Mouse (Mus musculus) erythroblast, embryonic 14.5 days (primary cell): ENCODE data around the gene Lefty1. TPM values are rescaled to one million over a fixed set of nuclear protein-coding genes. Genes with fewer than 3 reads are reported as not detected.
A peak's percentile ranks its signal among the peaks of the same experiment; 100 is the strongest.
"Not testable (repeated sequence)": the region's sequence is repeated elsewhere in the genome, so short reads cannot be mapped to it uniquely, and the experiment has no call there.

Source experiments
- H3K27me3 ChIP-seq: 2 replicates; pipeline ENCODE4 v1.6.1; 2012; ENCODE audit warnings: inconsistent platforms; ENCODE audit not compliant: control insufficient read depth
- H3K36me3 ChIP-seq: 2 replicates; pipeline ENCODE4 v1.6.1; 2012; ENCODE audit warnings: mild to moderate bottlenecking, inconsistent platforms; ENCODE audit not compliant: control insufficient read depth
- H3K4me1 ChIP-seq: 2 replicates; pipeline ENCODE4 v1.6.1; 2012; ENCODE audit warnings: inconsistent platforms; ENCODE audit not compliant: control insufficient read depth
- H3K4me3 ChIP-seq: replicated peaks from 2 replicates; pipeline ENCODE3; 2012; ENCODE audit warnings: moderate library complexity, mild to moderate bottlenecking, inconsistent platforms
- H3K9me3 ChIP-seq: 2 replicates; pipeline ENCODE4 v1.6.1; 2012; ENCODE audit warnings: low read length, inconsistent platforms, mixed read lengths; ENCODE audit not compliant: control insufficient read depth
- GATA1 ChIP-seq: IDR thresholded peaks from 2 replicates; pipeline ENCODE4 v1.6.1; 2012; ENCODE audit warnings: low read length, inconsistent platforms, mixed read lengths
- TAL1 ChIP-seq: IDR thresholded peaks from 3 replicates; pipeline ENCODE4 v1.6.1; 2012; ENCODE audit warnings: low read length, inconsistent platforms, mixed read lengths
- polyA plus RNA-seq: library from polyadenylated mRNA; stranded (reverse); fragments of >175 nt; gene quantifications from 2 replicates; pipeline ENCODE4 v1.2.3, GENCODE M21; 2012

The Lefty1 gene
- polyA plus RNA-seq: 0.20 and 0.87 TPM in 2 replicates

- no peak for TF ChIP-seq TAL1
- no peak for TF ChIP-seq GATA1
- Histone ChIP-seq H3K9me3 (peaks cover 11% of the 10 kb centered on the region), H3K4me3 (no peak within 1 kb of the TSS), H3K4me1 (peaks cover 2% of the 10 kb centered on the region), H3K27me3 (peaks cover 82% of the 10 kb centered on the region), H3K36me3 (no peaks in the 10 kb centered on the region)
These were observed at the start of gene Lefty1 for GRCm38 (mm10) chr1:180934467-180935419. Lefty1 (plus strand) TSS chr1:180935022.

- no peak overlapping the region for H3K4me3 ChIP-seq
- H3K4me1 ChIP-seq: peaks cover 5% of the 10 kb centered on the region
- no peaks in the 10 kb centered on the region for H3K36me3 ChIP-seq
- peaks cover 54% of the 10 kb centered on the region for H3K27me3 ChIP-seq
- TF ChIP-seq GATA1 (no peak), TAL1 (no peak)
- H3K9me3 ChIP-seq: no peaks in the 10 kb centered on the region
These were observed 46.2 kb upstream of the Lefty1 start for GRCm38 (mm10) chr1:180888556-180889042.

DNA sequence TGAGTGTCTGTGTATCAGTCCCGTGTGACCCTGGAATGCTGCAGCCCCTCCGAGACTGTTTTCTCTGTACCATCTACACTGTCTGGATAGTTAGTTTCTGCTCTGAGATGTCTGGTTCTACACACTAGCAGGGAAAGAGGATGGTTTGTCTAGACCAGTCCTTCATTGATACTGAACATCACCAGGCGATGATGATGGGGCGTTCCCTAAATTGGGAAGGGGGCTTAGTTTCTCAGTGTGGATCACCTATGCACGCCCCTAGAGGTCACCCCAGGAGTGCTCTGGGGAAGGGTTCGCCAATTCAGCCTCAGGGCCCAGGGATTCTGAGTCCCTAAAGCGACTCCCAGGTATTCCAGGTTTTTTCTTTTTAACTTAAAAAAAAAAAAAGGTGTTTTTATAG lies 45.6 kb upstream of the Lefty1 start:
- Histone ChIP-seq H3K9me3 (no peaks in the 10 kb centered on the region), H3K4me3 (no peak overlapping the region), H3K27me3 (peaks cover 54% of the 10 kb centered on the region), H3K4me1 (peaks cover 5% of the 10 kb centered on the region), H3K36me3 (no peaks in the 10 kb centered on the region)
- TF ChIP-seq TAL1 (no peak), GATA1 (no peak)

GRCm38 (mm10) chr1:180889841-180890240 lies 45.0 kb upstream of the Lefty1 start:
- peaks cover 5% of the 10 kb centered on the region for H3K4me1 ChIP-seq
- peaks cover 54% of the 10 kb centered on the region for H3K27me3 ChIP-seq
- H3K4me3 ChIP-seq: no peak overlapping the region
- TF ChIP-seq TAL1: no peak
- TF ChIP-seq GATA1: no peak
- no peaks in the 10 kb centered on the region for H3K36me3 ChIP-seq
- H3K9me3 ChIP-seq: no peaks in the 10 kb centered on the region

- peaks cover 6% of the 10 kb centered on the region for H3K4me1 ChIP-seq
- H3K9me3 ChIP-seq: no peaks in the 10 kb centered on the region
- no peak within 1 kb of the TSS for H3K4me3 ChIP-seq
- TF ChIP-seq GATA1: no peak
- TF ChIP-seq TAL1: no peak
- no peaks in the 10 kb centered on the region for H3K36me3 ChIP-seq
- H3K27me3 ChIP-seq: peaks cover 56% of the 10 kb centered on the region
These were observed 42.0 kb upstream of the Lefty1 start, which contains the start of gene Lefty2 for GRCm38 (mm10) chr1:180892808-180893207. Lefty2 (plus strand) TSS chr1:180893108.

GRCm38 (mm10) chr1:180894088-180894987 lies 40.5 kb upstream of the Lefty1 start:
- H3K9me3 ChIP-seq, H3K4me3 ChIP-seq, H3K36me3 ChIP-seq: not testable (repeated sequence)
- Histone ChIP-seq H3K4me1 (peaks cover 12% of the 10 kb centered on the region), H3K27me3 (peaks cover 42% of the 10 kb centered on the region)

DNA sequence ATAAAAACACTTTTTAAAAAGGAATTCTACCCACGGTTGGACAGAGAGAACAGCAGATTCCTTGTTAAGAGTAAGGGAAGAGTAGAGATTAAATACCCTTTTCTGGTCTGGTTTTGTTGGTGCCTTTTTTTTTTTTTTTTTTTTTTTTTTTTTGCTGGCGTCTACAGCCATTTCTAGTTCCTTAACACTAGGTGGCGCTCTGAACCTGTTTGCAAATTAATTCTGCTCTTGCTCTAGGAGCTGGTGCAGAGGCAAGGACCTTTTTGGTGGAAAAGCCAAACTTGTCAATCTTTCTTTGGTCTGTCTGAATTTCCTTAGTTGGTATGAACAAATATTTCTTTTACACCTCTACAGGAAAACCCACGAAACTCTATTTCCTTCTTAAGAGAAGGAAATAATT lies 33.7 kb upstream of the Lefty1 start:
- Histone ChIP-seq H3K9me3 (peaks cover 5% of the 10 kb centered on the region), H3K36me3 (peaks cover 15% of the 10 kb centered on the region), H3K27me3 (no peaks in the 10 kb centered on the region; the same call in 1 of the 2 replicates), H3K4me1 (peaks cover 56% of the 10 kb centered on the region), H3K4me3 (no peak overlapping the region)
- TF ChIP-seq TAL1 (no peak; the same call in 2 of the 3 replicates), GATA1 (no peak)

GRCm38 (mm10) chr1:180902915-180903314 lies 31.9 kb upstream of the Lefty1 start:
- H3K27me3 ChIP-seq: no peaks in the 10 kb centered on the region; the same call in 1 of the 2 replicates
- H3K9me3 ChIP-seq: peaks cover 8% of the 10 kb centered on the region
- H3K4me3 ChIP-seq: peak overlapping the region; percentile 87
- peaks cover 72% of the 10 kb centered on the region for H3K4me1 ChIP-seq
- H3K36me3 ChIP-seq: peaks cover 33% of the 10 kb centered on the region
- peak; percentile 89 for TF ChIP-seq GATA1
- TF ChIP-seq TAL1: peak; percentile 87
